Mouse (Mus musculus): ENCODE results near the gene M6pr.
"Not testable (repeated sequence)": the region's sequence is repeated elsewhere in the genome, so short reads cannot be mapped to it uniquely, and the experiment has no call there.

Gene M6pr

DNA sequence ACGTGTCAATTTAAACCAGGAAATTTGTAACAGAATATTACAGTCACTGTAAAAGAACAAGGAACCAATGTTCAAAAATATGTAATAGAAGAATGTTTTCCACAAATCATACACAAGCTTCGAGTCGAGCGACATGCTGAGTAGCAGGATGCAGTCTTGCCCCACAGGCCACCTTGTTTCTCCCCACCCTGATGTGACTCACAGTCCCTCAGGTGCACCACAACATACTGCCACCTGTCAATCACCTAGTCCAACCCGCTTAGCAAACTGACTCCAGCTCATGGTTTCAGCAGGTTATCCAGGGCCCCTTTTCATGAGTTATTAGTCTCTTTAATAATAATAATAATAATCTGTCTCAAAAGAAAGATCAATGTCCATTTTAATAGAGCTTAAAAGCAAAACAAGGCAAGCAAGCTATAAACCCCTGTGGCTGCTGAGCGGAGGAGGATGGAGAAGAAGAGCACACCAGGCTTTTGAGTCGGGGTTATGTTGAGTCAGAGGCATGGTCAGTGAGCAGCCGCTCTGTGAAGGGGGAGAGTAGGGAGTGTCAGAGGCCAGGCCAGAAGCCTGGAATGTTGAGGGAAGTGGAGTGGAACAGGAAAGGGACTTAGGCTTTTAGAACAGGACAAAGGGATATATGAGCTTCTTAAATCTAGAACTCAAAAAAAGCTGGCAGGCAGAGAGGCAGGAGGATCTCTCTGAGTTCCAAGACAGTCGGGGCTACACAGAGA is 36.0 kb downstream of the M6pr start:
- no peak for DNase-seq

DNA sequence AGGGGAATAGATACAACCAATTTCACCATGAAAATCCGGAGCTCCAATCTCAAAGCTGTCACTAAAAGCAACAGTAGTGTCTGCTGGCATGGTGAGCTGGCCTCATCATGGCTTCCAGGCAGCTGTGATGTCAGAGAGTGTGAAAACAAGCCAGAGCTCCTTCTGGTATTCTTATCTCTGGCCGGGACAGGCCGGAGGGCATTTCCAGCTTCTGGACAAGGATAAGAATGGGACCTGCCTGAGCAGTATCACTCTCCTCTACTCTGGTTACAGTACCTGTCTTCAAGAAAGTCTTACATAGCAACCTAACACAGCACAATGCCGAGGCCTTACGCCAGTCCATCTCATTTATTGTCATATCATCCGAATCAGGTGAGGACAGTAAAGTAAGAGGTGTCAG is 37.2 kb downstream of the M6pr start:
- no peak for DNase-seq

DNA sequence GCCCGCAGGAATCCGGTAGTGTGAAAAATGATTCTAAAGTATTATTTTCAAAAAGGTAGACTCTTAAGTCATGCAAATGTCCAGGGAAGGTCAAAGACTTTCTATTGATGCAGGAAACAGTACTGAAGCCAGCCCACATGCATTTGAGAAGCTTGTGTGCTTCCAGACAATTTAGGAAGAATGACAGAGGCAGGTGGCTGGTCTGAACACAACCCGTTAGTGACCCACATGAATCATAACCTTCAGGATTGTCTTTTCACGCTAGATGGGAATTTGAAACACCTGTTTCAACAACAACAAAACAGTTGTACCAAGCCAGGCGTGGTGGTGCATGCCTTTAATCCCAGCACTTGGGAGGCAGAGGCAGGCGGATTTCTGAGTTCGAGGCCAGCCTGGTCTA is 37.9 kb downstream of the M6pr start:
- DNase-seq: no peak

DNA sequence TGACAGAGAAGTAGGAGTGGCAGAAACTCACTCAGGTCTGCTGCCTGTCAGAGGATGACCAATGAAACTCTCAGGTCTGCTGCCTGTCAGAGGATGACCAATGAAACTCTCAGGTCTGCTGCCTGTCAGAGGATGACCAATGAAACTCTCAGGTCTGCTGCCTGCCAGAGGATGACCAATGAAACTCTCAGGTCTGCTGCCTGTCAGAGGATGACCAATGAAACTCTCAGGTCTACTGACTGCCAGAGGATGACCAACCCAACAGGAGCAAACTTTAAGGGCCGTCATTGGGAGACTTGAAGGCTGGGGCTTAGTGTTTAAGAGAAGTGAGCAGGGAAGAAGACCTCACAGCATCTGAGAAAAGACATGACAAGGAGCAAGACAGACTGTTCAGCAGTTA is 38.8 kb downstream of the M6pr start:
- DNase-seq: not testable (repeated sequence)

DNA sequence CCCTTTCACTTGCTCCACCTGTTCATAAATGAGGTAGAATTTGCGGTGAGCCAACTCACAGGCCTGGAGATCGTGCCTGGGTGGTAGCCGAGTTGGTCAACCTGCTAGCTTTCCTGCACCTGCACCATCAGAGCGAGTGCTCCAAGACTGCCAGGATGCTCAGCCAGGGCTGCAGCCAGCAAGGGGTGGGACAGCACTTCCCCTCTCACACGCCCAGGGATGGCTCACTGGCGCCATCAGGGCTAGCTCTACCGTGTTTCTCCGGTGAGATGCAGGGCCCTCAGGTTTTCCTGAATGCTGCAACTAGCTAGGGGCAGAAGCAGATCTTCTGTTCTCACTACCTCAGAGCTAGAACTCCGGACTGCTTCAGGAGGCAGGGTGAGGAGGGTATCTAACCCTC is 47.4 kb downstream of the M6pr start:
- DNase-seq: no peak

DNA sequence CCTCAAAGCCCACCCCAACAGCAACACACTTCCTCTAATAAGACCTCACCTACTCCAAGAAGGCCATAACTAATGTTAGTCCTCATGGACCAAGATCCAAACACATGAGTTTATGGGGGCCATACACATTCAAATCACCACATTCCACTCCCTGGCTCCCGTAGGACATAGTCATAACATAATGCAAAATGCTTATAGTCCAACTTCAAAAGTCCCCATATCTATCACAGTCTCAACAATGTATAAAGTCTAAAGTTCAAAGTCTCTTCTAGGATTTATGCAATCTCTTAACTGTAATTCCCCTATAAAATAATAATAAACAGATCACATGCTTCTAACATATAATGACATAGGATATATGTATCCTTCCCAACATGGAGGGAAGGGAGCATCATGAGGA is 48.6 kb downstream of the M6pr start:
- no peak for DNase-seq

DNA sequence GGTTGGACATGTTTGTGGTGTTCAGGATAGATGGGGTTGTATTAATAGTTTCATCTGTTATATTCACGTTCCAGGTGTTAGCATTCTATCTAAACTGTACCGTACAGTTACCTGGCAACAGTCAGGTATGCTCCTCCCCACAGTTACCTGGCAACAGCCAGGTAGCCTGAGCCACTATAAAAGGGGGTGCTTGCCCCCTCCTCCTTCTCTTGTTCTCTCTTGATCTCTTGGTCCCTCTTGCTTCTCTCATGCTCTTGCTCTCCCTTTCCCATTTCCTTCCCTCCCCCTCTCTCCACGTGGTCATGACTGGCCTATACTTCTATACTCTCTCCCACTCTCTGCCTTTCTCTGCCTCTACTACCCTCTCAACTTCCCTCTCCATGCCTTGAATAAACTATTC is 57.2 kb downstream of the M6pr start:
- no peak for DNase-seq

DNA sequence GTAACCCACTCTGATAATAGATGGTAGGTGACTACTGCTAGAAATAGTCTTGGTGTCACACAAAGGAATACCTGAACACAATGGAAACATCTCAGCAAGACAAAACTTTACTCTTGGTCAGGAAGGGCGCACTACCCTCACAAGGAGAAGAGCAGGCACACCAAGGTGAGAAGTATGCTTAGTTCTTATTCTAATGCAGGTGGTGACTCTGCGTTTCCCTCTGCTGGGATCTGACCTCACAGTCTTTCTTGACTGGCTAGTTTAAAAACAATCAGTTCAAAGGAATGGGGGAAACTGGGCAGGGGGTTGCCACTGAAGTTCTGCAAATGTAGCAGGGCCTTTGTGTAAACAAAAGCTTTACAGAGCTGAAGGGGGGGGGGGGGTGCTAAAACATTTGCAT is 57.8 kb downstream of the M6pr start:
- no peak for DNase-seq

DNA sequence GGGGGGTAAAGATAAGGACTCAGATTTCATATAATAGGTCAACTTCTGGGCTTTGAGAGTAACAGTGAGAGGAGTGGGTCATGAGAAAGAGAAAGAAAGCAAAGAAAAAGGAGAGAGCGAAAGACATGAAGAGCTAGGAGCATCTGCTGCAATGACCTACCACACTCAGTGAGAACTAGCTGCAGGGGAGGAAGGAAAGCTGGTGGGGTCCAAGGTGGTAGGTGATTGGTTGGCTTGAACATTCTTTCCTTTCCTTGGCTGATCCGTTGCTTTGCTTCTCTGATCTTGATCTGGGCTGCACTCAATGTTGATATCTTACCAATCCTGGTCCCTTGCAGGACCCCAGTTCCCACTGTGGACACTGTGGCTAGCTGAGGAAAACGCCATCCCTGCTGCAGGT is 58.5 kb downstream of the M6pr start:
- DNase-seq: no peak
